Mouse (Mus musculus) midbrain, embryonic 11.5 days (tissue): ENCODE measurements around the gene B230118H07Rik. TPM values are rescaled to one million over a fixed set of nuclear protein-coding genes. Genes with fewer than 3 reads are reported as not detected.
A peak's percentile ranks its signal among the peaks of the same experiment; 100 is the strongest.

Experiments
- ATAC-seq: fragments of 200-750 bp; cut with Nextera tagmentation; 2 replicates; pipeline ENCODE4 v1.8.0; 2017; ENCODE audit warnings: moderate TSS enrichment, moderate library complexity; ENCODE audit not compliant: low FRiP score
- DNase-seq: peaks from one replicate; pipeline ENCODE4 v3.0.0; 2015; ENCODE audit warnings: low spot score; ENCODE audit errors: missing footprints
- H3K27ac ChIP-seq: fragments of 300-500 bp; sonication (generic); 2 replicates; pipeline ENCODE4 v1.5.1; 2014; ENCODE audit warnings: low read depth, low read length
- H3K27me3 ChIP-seq: fragments of 300-500 bp; sonication (generic); 2 replicates; pipeline ENCODE4 v1.6.1; 2014; ENCODE audit warnings: mild to moderate bottlenecking, low read length, moderate library complexity, mixed read lengths; ENCODE audit not compliant: control insufficient read depth, insufficient read depth
- H3K36me3 ChIP-seq: fragments of 300-500 bp; sonication (generic); 2 replicates; pipeline ENCODE4 v1.6.1; 2014; ENCODE audit warnings: mild to moderate bottlenecking, low read length, moderate library complexity, mixed read lengths; ENCODE audit not compliant: control insufficient read depth, insufficient read depth
- H3K4me1 ChIP-seq: fragments of 300-500 bp; sonication (generic); 2 replicates; pipeline ENCODE4 v1.6.1; 2014; ENCODE audit warnings: low read length; ENCODE audit not compliant: control insufficient read depth, insufficient read depth
- H3K4me2 ChIP-seq: fragments of 300-500 bp; sonication (generic); 2 replicates; pipeline ENCODE4 v1.6.1; 2014; ENCODE audit warnings: mild to moderate bottlenecking, moderate library complexity
- H3K4me3 ChIP-seq: fragments of 300-500 bp; sonication (generic); 2 replicates; pipeline ENCODE4 v1.5.1; 2014; ENCODE audit warnings: low read depth, low read length
- H3K9ac ChIP-seq: fragments of 300-500 bp; sonication (generic); 2 replicates; pipeline ENCODE4 v1.6.1; 2014; ENCODE audit warnings: low read length
- H3K9me3 ChIP-seq: fragments of 300-500 bp; sonication (generic); 2 replicates; pipeline ENCODE4 v1.6.1; 2016; ENCODE audit warnings: low read length; ENCODE audit not compliant: control insufficient read depth
- WGBS: fragments of 180-500 bp; shearing (Covaris S2); extraction: QIAGEN DNeasy Blood & Tissue Kit; methylation state at CpG from one replicate; pipeline ENCODE4 v1.1.7; 2014; 5-methylcytosine and 5-hydroxymethylcytosine counted together
- polyA plus RNA-seq: library from polyadenylated mRNA; unstranded; fragments of >200 nt; fragmentation: Nextera tagmentation; extraction: Ambion mirVana; gene quantifications from 2 replicates; pipeline ENCODE4 v1.2.1, GENCODE M21; 2014

The B230118H07Rik gene
- polyA plus RNA-seq, 1 experiment from 2014 or later, result 67.8 TPM

GRCm38 (mm10) chr2:101624011-101624410, 25.3 kb downstream of the B230118H07Rik start:
- Histone ChIP-seq H3K27me3 (no peaks in the 10 kb centered on the region), H3K4me3 (no peak overlapping the region), H3K9me3 (no peaks in the 10 kb centered on the region), H3K9ac (no peak overlapping the region), H3K4me1 (0 out of 2 replicates have a peak, but pooled peaks cover 2% of the 10 kb centered on the region), H3K4me2 (no peak overlapping the region), H3K36me3 (no peaks in the 10 kb centered on the region), H3K27ac (no peak overlapping the region)
- no peak for ATAC-seq
- 60% methylated on average over 2 of the region's 2 CpGs for WGBS
- DNase-seq, result peak; percentile 77

- H3K27ac ChIP-seq, result no peak overlapping the region
- ATAC-seq, result no peak
Observed at GRCm38 (mm10) chr2:101623042-101623441, 26.3 kb downstream of the B230118H07Rik start.

GRCm38 (mm10) chr2:101621611-101622010, 27.7 kb downstream of the B230118H07Rik start:
- 0 out of 2 replicates have a peak, but pooled peaks cover 2% of the 10 kb centered on the region for H3K4me1 ChIP-seq

More at GRCm38 (mm10) chr2:101623042-101623441, 26.3 kb downstream of the B230118H07Rik start:
- Histone ChIP-seq H3K4me2 (no peak overlapping the region), H3K27me3 (no peaks in the 10 kb centered on the region), H3K9me3 (no peaks in the 10 kb centered on the region), H3K36me3 (no peaks in the 10 kb centered on the region), H3K4me1 (0 out of 2 replicates have a peak, but pooled peaks cover 2% of the 10 kb centered on the region), H3K4me3 (no peak overlapping the region), H3K9ac (no peak overlapping the region)
- WGBS, result 61% methylated on average over 2 of the region's 2 CpGs
- no peak for DNase-seq

GRCm38 (mm10) chr2:101620899-101621298, 28.4 kb downstream of the B230118H07Rik start:
- WGBS, result 80% methylated on average over 3 of the region's 3 CpGs
- ATAC-seq (no peak), DNase-seq (peak; percentile 37)
- H3K9ac ChIP-seq, result no peak overlapping the region
- no peak overlapping the region for H3K4me2 ChIP-seq
- 0 out of 2 replicates have a peak, but pooled peaks cover 2% of the 10 kb centered on the region for H3K4me1 ChIP-seq
- H3K4me3 ChIP-seq, result no peak overlapping the region
- H3K9me3 ChIP-seq, result no peaks in the 10 kb centered on the region
- no peaks in the 10 kb centered on the region for H3K36me3 ChIP-seq
- H3K27me3 ChIP-seq, result no peaks in the 10 kb centered on the region
- H3K27ac ChIP-seq, result no peak overlapping the region

More at GRCm38 (mm10) chr2:101621611-101622010, 27.7 kb downstream of the B230118H07Rik start:
- H3K4me3 ChIP-seq, result no peak overlapping the region
- H3K27ac ChIP-seq, result no peak overlapping the region
- ATAC-seq, result no peak
- no peaks in the 10 kb centered on the region for H3K36me3 ChIP-seq
- DNase-seq, result peak; percentile 56
- WGBS, result 72% methylated on average over 7 of the region's 7 CpGs
- H3K9ac ChIP-seq, result no peak overlapping the region
- no peaks in the 10 kb centered on the region for H3K9me3 ChIP-seq
- no peak overlapping the region for H3K4me2 ChIP-seq
- H3K27me3 ChIP-seq, result no peaks in the 10 kb centered on the region

GRCm38 (mm10) chr2:101618373-101618772, 31.0 kb downstream of the B230118H07Rik start:
- 80% methylated on average over 4 of the region's 4 CpGs for WGBS
- DNase-seq (peak; percentile 31), ATAC-seq (no peak)
- H3K9me3 ChIP-seq, result no peaks in the 10 kb centered on the region
- no peaks in the 10 kb centered on the region for H3K27me3 ChIP-seq
- H3K4me1 ChIP-seq, result no peaks in the 10 kb centered on the region
- H3K27ac ChIP-seq, result no peak overlapping the region
- H3K36me3 ChIP-seq, result no peaks in the 10 kb centered on the region
- no peak overlapping the region for H3K4me2 ChIP-seq
- no peak overlapping the region for H3K4me3 ChIP-seq
- H3K9ac ChIP-seq, result no peak overlapping the region

- H3K27ac ChIP-seq, result no peak overlapping the region
- DNase-seq, result peak; percentile 8
- H3K36me3 ChIP-seq, result no peaks in the 10 kb centered on the region
- H3K4me1 ChIP-seq, result no peaks in the 10 kb centered on the region
- H3K4me3 ChIP-seq, result no peak overlapping the region
- 81% methylated on average over 10 of the region's 10 CpGs for WGBS
- no peak for ATAC-seq
- H3K9me3 ChIP-seq, result no peaks in the 10 kb centered on the region
- no peak overlapping the region for H3K9ac ChIP-seq
- no peaks in the 10 kb centered on the region for H3K27me3 ChIP-seq
- no peak overlapping the region for H3K4me2 ChIP-seq
Observed at GRCm38 (mm10) chr2:101615464-101616305, 33.6 kb downstream of the B230118H07Rik start.

- Histone ChIP-seq H3K36me3 (no peaks in the 10 kb centered on the region), H3K9ac (no peak overlapping the region), H3K4me1 (no peaks in the 10 kb centered on the region), H3K27me3 (no peaks in the 10 kb centered on the region), H3K4me3 (no peak overlapping the region), H3K9me3 (no peaks in the 10 kb centered on the region), H3K27ac (no peak overlapping the region), H3K4me2 (no peak overlapping the region)
- 93% methylated on average over 3 of the region's 3 CpGs for WGBS
- ATAC-seq (no peak), DNase-seq (peak; percentile 79)
Observed at GRCm38 (mm10) chr2:101610861-101611260, 38.5 kb downstream of the B230118H07Rik start.

GRCm38 (mm10) chr2:101608232-101608894, 41.0 kb downstream of the B230118H07Rik start:
- H3K27ac ChIP-seq, result no peak overlapping the region
- H3K4me1 ChIP-seq, result no peaks in the 10 kb centered on the region
- no peaks in the 10 kb centered on the region for H3K27me3 ChIP-seq
- H3K9me3 ChIP-seq, result no peaks in the 10 kb centered on the region
- no peak overlapping the region for H3K9ac ChIP-seq
- DNase-seq (peak; percentile 82), ATAC-seq (peak; percentile 71)
- H3K4me3 ChIP-seq, result no peak overlapping the region
- 78% methylated on average over 7 of the region's 7 CpGs for WGBS
- no peaks in the 10 kb centered on the region for H3K36me3 ChIP-seq
- no peak overlapping the region for H3K4me2 ChIP-seq

- no peaks in the 10 kb centered on the region for H3K27me3 ChIP-seq
Observed at GRCm38 (mm10) chr2:101603099-101603498, 46.2 kb downstream of the B230118H07Rik start.

More at GRCm38 (mm10) chr2:101603099-101603498, 46.2 kb downstream of the B230118H07Rik start:
- no peak for DNase-seq
- 94% methylated on average over 1 of the region's 1 CpGs for WGBS
- no peak for ATAC-seq
- Histone ChIP-seq H3K4me3 (no peak overlapping the region), H3K4me2 (no peak overlapping the region), H3K9me3 (no peaks in the 10 kb centered on the region), H3K36me3 (no peaks in the 10 kb centered on the region), H3K9ac (no peak overlapping the region), H3K27ac (no peak overlapping the region), H3K4me1 (peaks cover 6% of the 10 kb centered on the region; the same call in 1 of the 2 replicates)
